Mouse (Mus musculus) limb, embryonic 15.5 days (tissue): ENCODE measurements around the gene Gfod2. TPM values are rescaled to one million over a fixed set of nuclear protein-coding genes. Genes with fewer than 3 reads are reported as not detected.

ENCODE experiments used
- ATAC-seq: fragments of 200-750 bp; cut with Nextera tagmentation; 2 replicates; pipeline ENCODE4 v1.8.0; 2017; ENCODE audit warnings: low read depth, moderate TSS enrichment; ENCODE audit not compliant: insufficient number of reproducible peaks, low FRiP score, low TSS enrichment
- H3K27ac ChIP-seq: fragments of 300-500 bp; sonication (generic); 2 replicates; pipeline ENCODE4 v1.5.1; 2015; ENCODE audit warnings: moderate library complexity, mild to moderate bottlenecking, inconsistent platforms
- H3K27me3 ChIP-seq: fragments of 300-500 bp; sonication (generic); 2 replicates; pipeline ENCODE4 v1.6.1; 2015; ENCODE audit warnings: inconsistent platforms
- H3K36me3 ChIP-seq: fragments of 300-500 bp; sonication (generic); 2 replicates; pipeline ENCODE4 v1.6.1; 2015; ENCODE audit warnings: inconsistent platforms
- H3K4me1 ChIP-seq: fragments of 300-500 bp; sonication (generic); 2 replicates; pipeline ENCODE4 v1.6.1; 2015; ENCODE audit warnings: inconsistent platforms
- H3K4me2 ChIP-seq: fragments of 300-500 bp; sonication (generic); 2 replicates; pipeline ENCODE4 v1.6.1; 2015; ENCODE audit warnings: mild to moderate bottlenecking, inconsistent platforms
- H3K4me3 ChIP-seq: fragments of 300-500 bp; sonication (generic); 2 replicates; pipeline ENCODE4 v1.5.1; 2015; ENCODE audit warnings: mild to moderate bottlenecking, inconsistent platforms
- H3K9ac ChIP-seq: fragments of 300-500 bp; sonication (generic); 2 replicates; pipeline ENCODE4 v1.6.1; 2015; ENCODE audit warnings: inconsistent platforms
- H3K9me3 ChIP-seq: fragments of 300-500 bp; sonication (generic); 2 replicates; pipeline ENCODE4 v1.6.1; 2016; ENCODE audit warnings: inconsistent platforms
- WGBS: fragments of 180-500 bp; shearing (Covaris S2); methylation state at CpG from one replicate; pipeline ENCODE4 v1.1.7; 2015; 5-methylcytosine and 5-hydroxymethylcytosine counted together
- polyA plus RNA-seq: library from polyadenylated mRNA; unstranded; fragments of >200 nt; fragmentation: Nextera tagmentation; extraction: Ambion mirVana; gene quantifications from 2 replicates; pipeline ENCODE4 v1.2.1, GENCODE M21; 2015

Gfod2 gene
- polyA plus RNA-seq = 20.1 and 22.1 TPM in 2 replicates

DNA sequence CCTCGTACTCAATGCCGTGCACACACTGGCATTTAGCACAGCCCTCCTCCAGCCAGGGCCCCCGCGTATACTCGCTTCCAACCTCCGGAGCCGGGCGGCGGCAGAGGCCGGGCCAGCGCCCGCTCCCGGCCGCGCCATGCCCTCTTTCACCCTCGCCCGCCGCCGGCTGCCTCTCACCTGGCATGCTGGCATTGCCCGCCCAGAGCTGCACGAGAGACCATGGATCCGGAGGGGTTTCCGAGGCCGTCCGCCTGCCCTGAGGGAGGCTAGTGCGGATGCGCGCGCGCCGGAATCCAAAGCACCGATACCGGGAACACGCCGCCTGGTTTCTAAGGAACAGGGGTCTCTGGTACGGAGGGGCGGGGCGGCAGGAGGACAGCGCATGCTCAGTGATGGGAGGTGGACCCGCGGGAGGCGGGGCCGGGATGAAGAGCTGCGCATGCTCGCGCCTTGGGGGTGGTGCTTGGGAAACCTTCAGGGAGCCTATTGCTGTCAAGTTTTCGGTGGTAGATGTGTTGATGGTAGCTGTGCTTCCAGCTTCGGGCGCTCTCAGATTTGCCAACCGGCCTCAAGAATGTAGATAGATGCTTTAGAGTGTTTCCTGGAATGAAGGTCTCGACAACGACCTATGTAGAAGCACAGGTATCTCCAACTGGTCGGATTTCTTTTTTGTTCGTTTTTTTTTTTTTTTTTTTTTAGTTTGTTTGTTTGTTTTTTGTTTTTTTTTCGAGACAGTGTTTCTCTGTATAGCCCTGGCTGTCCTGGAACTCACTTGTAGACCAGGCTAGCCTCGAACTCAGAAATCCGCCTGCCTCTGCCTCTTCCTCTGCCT is at the start of gene Gfod2:
Gene Gfod2 (minus strand): TSS at position 388 of the 832 bp plus-strand sequence.
- Histone ChIP-seq H3K36me3 (no peaks in the 10 kb centered on the region), H3K4me2 (peak within 1 kb of the TSS; percentile 57), H3K9ac (peak within 1 kb of the TSS; percentile 59), H3K9me3 (no peaks in the 10 kb centered on the region), H3K4me3 (peak within 1 kb of the TSS; percentile 72), H3K4me1 (peaks cover 16% of the 10 kb centered on the region), H3K27ac (peak within 1 kb of the TSS; percentile 73), H3K27me3 (no peaks in the 10 kb centered on the region)
- WGBS = 3% methylated on average over 56 of the region's 57 CpGs
- peak; percentile 97 for ATAC-seq

DNA sequence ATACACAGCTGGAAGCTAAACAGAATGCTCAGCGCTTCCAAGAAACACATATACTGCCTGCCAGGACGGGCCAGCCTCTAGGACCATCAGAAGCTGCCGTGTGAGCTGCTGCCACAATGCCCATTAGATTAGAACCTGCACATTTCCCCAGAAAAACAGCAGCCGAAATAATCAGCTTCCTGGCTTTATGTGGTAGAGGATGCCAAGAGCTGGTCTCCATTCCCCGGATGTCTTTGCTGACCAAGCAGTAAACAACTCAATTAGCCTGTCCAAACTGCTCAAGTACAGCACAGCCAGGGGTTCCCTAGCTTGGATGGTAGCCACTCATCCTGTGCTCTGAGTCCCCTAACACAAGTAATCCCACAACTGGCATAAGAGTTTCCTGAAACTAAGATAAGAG is 49.3 kb upstream of the Gfod2 start:
- no peak for ATAC-seq
- no peaks in the 10 kb centered on the region for H3K9me3 ChIP-seq
- no peak overlapping the region for H3K4me3 ChIP-seq
- no peak overlapping the region for H3K4me2 ChIP-seq
- no peaks in the 10 kb centered on the region for H3K27me3 ChIP-seq
- peaks cover 35% of the 10 kb centered on the region for H3K36me3 ChIP-seq
- no peak overlapping the region for H3K27ac ChIP-seq
- H3K9ac ChIP-seq = no peak overlapping the region
- WGBS = 83% methylated on average over 5 of the region's 5 CpGs
- H3K4me1 ChIP-seq = peaks cover 5% of the 10 kb centered on the region; the same call in 1 of the 2 replicates

DNA sequence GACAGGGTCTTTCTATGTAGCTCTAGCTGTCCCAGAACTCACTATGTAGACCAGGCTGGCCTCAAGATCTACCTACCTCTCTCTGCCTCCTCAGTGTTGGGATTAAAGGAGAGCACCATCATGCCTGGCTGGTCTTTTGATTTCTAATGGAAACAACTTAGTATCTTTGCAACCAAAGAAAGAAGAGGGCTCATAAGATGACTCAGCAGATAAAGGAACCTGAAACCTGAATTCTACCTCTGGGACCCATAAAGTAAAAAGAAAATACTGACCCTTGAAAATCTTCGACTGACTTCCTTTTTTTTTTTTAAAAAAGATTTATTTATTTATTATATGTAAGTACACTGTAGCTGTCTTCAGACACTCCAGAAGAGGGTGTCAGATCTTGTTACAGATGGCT is 47.5 kb upstream of the Gfod2 start:
- Histone ChIP-seq H3K4me2 (no peak overlapping the region), H3K36me3 (peaks cover 19% of the 10 kb centered on the region), H3K9me3 (no peaks in the 10 kb centered on the region), H3K9ac (no peak overlapping the region), H3K4me3 (no peak overlapping the region), H3K27me3 (no peaks in the 10 kb centered on the region), H3K27ac (no peak overlapping the region), H3K4me1 (peaks cover 5% of the 10 kb centered on the region; the same call in 1 of the 2 replicates)
- 60% methylated on average over 1 of the region's 1 CpGs for WGBS
- ATAC-seq = no peak

GRCm38 (mm10) chr8:105805346-105805745 is 46.9 kb upstream of the Gfod2 start:
- no peak for ATAC-seq
- WGBS = 76% methylated on average over 3 of the region's 3 CpGs

GRCm38 (mm10) chr8:105804797-105805196 is 46.3 kb upstream of the Gfod2 start:
- H3K9me3 ChIP-seq = no peaks in the 10 kb centered on the region
- H3K27ac ChIP-seq = no peak overlapping the region
- no peak overlapping the region for H3K4me2 ChIP-seq
- no peak overlapping the region for H3K9ac ChIP-seq
- no peak for ATAC-seq
- H3K4me1 ChIP-seq = no peaks in the 10 kb centered on the region
- 91% methylated on average over 7 of the region's 7 CpGs for WGBS
- no peaks in the 10 kb centered on the region for H3K27me3 ChIP-seq
- no peak overlapping the region for H3K4me3 ChIP-seq
- peaks cover 13% of the 10 kb centered on the region for H3K36me3 ChIP-seq

More at GRCm38 (mm10) chr8:105805346-105805745, 46.9 kb upstream of the Gfod2 start:
- Histone ChIP-seq H3K27me3 (no peaks in the 10 kb centered on the region), H3K4me2 (no peak overlapping the region), H3K4me3 (no peak overlapping the region), H3K27ac (no peak overlapping the region), H3K9ac (no peak overlapping the region), H3K36me3 (peaks cover 15% of the 10 kb centered on the region), H3K4me1 (peaks cover 3% of the 10 kb centered on the region; the same call in 1 of the 2 replicates), H3K9me3 (no peaks in the 10 kb centered on the region)

DNA sequence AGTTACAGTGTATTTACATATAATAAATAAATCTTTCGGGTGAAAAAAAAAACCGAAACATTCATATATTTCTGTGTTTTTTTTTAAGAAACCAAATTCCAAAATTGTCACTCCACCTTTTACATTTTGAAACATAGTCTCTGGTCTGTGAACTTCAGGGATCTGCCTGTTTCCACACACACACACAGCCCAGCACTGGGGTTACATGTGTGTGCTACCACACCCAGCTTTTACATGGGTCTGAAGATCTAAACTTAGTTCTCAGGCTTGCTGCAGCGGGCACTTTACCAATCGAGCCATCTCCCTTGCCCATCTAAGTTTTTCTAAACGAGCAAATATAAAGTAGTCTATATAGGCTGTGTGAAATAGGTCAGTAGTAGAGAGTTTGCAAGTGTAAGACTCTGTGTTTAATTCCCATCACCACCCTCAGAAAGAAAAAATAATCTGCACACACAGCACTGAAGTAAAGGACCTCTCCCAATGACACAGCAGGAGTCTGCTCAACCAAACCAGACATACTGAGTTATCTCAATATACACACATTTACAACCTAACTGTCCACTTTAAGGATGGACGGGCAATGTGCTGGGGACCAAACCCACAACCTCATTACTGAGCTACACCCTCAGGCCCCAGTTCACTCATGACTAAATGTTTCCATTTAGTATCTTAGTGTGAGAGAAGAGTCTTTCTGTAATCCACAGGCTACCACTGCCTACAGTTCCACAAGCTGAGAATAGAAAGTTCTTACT is 42.9 kb upstream of the Gfod2 start:
- no peak for ATAC-seq
- peaks cover 13% of the 10 kb centered on the region for H3K36me3 ChIP-seq
- H3K9ac ChIP-seq = no peak overlapping the region
- 88% methylated on average over 6 of the region's 6 CpGs for WGBS
- H3K27me3 ChIP-seq = no peaks in the 10 kb centered on the region
- H3K4me1 ChIP-seq = peaks cover 13% of the 10 kb centered on the region
- no peak overlapping the region for H3K4me2 ChIP-seq
- no peak overlapping the region for H3K27ac ChIP-seq
- H3K9me3 ChIP-seq = no peaks in the 10 kb centered on the region
- no peak overlapping the region for H3K4me3 ChIP-seq

DNA sequence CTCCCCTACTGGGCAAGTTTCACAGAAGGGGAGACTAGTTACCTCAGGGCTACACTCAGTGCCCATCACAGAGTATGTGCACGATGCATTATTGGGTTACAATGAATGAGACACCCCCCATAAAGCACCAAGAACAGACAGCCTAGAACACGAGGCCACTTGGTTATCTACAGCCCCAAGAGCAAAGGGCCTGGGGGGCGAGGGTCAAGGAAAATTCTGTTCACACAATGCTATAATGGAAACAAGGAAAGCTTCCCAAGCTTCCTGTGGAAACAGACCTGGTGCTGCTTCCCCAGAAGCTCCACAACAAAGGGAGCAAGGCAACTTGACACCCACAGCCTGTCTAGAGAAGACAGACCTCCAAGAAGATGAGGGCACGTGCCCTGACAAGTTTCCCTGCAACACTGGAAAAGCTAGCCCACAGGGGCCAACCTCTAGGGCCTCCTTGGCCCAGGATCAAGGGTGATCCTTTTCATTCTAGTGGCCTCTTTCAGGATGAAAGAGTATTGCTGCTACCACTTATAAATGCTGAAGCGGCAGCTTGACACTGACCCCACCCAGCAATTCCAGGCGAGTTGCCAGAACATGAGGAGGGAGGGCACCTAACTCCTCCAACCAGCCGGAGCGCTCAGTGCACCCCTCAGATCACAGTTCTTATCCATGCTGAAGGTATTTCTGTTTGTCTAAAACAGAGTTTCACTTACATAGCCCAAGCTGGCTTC is 40.8 kb upstream of the Gfod2 start:
- no peak overlapping the region for H3K9ac ChIP-seq
- no peaks in the 10 kb centered on the region for H3K27me3 ChIP-seq
- peak overlapping the region; percentile 73; the same call in 1 of the 2 replicates for H3K27ac ChIP-seq
- H3K36me3 ChIP-seq = 0 out of 2 replicates have a peak, but pooled peaks cover 3% of the 10 kb centered on the region
- ATAC-seq = peak; percentile 61; the same call in 1 of the 2 replicates
- peaks cover 18% of the 10 kb centered on the region for H3K4me1 ChIP-seq
- H3K4me3 ChIP-seq = no peak overlapping the region
- H3K9me3 ChIP-seq = no peaks in the 10 kb centered on the region
- H3K4me2 ChIP-seq = no peak overlapping the region
- 36% methylated on average over 8 of the region's 8 CpGs for WGBS

- H3K4me1 ChIP-seq = peaks cover 22% of the 10 kb centered on the region
- ATAC-seq = no peak
- H3K9ac ChIP-seq = no peak overlapping the region
- H3K27ac ChIP-seq = no peak overlapping the region
- no peak overlapping the region for H3K4me2 ChIP-seq
- H3K36me3 ChIP-seq = no peaks in the 10 kb centered on the region
- H3K27me3 ChIP-seq = no peaks in the 10 kb centered on the region
- H3K4me3 ChIP-seq = no peak overlapping the region
- WGBS = 80% methylated on average over 5 of the region's 5 CpGs
- no peaks in the 10 kb centered on the region for H3K9me3 ChIP-seq
Observed at GRCm38 (mm10) chr8:105798408-105798807, 39.9 kb upstream of the Gfod2 start.

DNA sequence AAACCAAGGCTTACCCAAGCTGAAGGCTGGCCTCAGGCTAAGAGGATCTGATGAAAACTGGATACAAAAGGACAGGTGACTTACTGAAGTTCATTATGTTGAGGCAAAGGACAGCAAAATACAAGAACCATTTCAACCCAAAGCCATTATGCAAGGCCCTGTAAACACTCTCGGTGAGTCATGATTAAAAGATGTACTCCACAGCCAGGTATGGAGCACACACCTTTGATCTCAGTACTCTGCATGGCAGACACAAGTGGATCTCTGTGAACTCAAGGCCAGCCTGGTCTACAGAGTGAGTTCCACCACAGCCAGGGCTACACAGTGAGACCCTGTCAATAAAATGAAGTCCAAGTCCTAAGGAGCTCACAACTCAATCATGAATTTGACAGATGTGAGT is 37.3 kb upstream of the Gfod2 start:
- Histone ChIP-seq H3K27ac (no peak overlapping the region), H3K36me3 (no peaks in the 10 kb centered on the region), H3K27me3 (no peaks in the 10 kb centered on the region), H3K9ac (no peak overlapping the region), H3K4me1 (peaks cover 22% of the 10 kb centered on the region), H3K4me2 (no peak overlapping the region), H3K9me3 (no peaks in the 10 kb centered on the region), H3K4me3 (no peak overlapping the region)
- 83% methylated on average over 1 of the region's 1 CpGs for WGBS
- ATAC-seq = no peak

DNA sequence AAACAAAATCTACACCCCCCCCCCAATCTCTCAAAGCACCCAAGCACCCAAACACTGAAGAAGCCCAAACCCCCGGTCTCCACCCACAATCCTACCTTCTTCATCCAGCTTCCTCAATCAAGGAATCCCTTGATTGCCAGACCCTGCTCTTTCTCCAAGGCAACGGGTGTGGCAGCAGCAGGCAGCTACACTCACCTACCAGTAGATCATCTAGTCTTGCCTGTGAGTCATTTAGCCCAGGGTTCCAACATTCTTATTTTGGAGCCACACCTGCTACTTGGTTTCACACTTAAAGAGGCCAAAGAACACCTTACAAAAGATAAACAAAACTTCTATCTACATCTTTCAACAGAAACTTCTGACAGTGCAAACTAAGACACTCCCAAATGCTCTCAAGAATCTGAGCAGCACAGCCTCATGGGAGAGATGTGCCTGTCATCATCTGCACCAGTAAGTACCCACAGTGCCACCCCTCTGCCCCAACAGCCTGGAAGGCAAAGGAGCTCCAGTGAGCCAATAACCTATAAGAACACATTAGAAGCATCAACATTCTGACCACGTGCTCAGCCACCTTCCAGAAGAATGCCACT is 35.6 kb upstream of the Gfod2 start:
- 67% methylated on average over 3 of the region's 3 CpGs for WGBS
- no peak overlapping the region for H3K4me2 ChIP-seq
- 0 out of 2 replicates have a peak, but pooled peaks cover 3% of the 10 kb centered on the region for H3K36me3 ChIP-seq
- peak overlapping the region; percentile 50; the same call in 1 of the 2 replicates for H3K27ac ChIP-seq
- H3K9ac ChIP-seq = no peak overlapping the region
- ATAC-seq = no peak
- H3K27me3 ChIP-seq = no peaks in the 10 kb centered on the region
- no peak overlapping the region for H3K4me3 ChIP-seq
- H3K4me1 ChIP-seq = peaks cover 16% of the 10 kb centered on the region
- H3K9me3 ChIP-seq = no peaks in the 10 kb centered on the region

GRCm38 (mm10) chr8:105793331-105793730 is 34.9 kb upstream of the Gfod2 start:
- 84% methylated on average over 1 of the region's 1 CpGs for WGBS
- no peak overlapping the region for H3K9ac ChIP-seq
- no peaks in the 10 kb centered on the region for H3K27me3 ChIP-seq
- H3K4me2 ChIP-seq = no peak overlapping the region
- H3K36me3 ChIP-seq = 0 out of 2 replicates have a peak, but pooled peaks cover 3% of the 10 kb centered on the region
- no peaks in the 10 kb centered on the region for H3K9me3 ChIP-seq
- H3K4me3 ChIP-seq = no peak overlapping the region
- no peak overlapping the region for H3K27ac ChIP-seq
- peaks cover 9% of the 10 kb centered on the region for H3K4me1 ChIP-seq
- no peak for ATAC-seq
